Mouse (Mus musculus): Measurements from ENCODE around the gene Sik3.
"Not testable (repeated sequence)": the region's sequence is repeated elsewhere in the genome, so short reads cannot be mapped to it uniquely, and the experiment has no call there.

The Sik3 gene

DNA sequence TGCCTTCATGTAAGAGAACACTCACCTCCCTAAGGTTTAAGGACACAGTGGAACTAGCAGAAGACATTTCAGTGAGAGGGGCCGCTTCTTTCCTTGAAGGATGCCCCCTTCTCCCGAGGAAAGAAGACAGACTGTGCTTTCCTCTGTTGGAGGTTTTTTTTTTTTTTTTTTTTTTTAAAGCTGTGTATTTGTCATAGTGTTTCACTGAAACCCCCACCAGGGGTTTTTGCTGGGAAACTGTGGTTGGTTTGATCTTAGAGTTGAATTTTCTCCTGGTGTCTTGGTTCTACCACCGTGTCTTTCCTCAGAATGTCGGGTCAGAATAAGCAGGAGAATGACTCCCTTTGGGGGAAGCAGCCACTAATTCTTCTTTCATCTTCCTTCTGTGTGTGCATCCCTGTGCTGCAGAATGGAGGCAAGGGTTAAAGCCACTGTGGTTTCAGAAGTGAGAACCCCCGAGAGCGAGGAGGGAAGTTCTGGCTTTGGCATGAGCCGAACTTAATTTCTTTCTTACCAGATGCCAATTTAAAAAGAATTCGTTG lies 106.3 kb downstream of the Sik3 start:
- no peak for DNase-seq

DNA sequence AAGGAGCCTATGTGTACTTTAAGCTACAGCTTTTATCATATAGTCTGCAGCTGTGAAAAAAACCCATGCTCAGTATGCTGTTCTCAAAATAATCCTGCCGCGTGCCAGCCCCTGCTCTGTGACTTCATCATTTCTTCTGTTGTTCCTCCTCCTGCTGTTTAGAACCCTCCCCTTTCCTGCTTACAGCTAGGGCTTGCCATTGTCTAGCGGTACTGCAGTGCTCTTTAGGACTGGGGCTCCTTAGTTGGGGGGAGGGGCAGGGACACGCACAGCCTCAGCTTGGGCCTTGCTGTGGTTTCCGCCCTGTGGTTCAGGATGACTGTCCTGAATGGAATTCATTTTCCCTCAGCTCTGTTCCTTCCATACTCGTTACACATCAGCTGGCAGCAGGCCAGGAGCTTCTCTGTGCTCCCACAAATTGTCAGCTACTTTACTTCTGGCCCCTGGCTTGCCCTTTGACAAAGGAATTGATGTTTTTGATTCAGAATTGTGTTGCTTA lies 107.4 kb downstream of the Sik3 start:
- peak; percentile 65 to 78 for DNase-seq

DNA sequence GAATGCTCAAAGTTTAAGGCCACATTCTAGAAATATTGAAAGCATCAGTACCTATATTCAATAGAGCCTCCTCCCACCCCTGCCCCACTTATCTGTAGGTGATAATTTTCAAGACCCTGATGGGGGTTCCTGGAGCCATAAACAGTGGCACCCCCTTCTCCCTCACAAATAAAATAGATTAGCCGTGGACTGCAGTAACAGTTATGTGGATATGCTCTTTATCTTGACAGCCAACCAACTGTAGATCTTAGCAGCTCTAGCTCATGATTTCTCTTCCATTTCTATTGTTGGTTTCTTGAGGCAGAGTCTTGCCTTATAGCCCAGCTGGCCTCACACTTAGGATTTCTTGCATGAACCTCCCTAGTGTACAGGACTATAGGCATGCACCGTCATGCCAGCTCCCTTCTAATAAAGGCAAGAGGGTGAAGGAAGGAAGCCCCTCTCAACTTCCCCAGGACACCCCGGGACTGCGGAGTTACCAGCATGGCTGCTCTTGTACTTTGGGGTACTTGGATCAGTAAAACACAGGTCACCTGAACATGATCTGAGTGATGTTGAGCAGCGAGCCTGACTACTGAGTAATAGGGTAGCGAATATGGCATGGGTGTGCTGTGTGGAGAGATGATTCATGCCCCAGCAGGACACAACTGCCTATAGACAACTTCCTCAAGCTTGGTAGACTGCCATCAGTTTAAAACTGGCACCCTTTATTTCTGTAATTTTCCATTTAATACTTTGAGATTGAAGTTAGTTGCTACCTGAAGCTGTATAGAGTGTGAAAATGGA lies 108.0 kb downstream of the Sik3 start:
- peak in 1 of 2 experiments; percentile 38 for DNase-seq

DNA sequence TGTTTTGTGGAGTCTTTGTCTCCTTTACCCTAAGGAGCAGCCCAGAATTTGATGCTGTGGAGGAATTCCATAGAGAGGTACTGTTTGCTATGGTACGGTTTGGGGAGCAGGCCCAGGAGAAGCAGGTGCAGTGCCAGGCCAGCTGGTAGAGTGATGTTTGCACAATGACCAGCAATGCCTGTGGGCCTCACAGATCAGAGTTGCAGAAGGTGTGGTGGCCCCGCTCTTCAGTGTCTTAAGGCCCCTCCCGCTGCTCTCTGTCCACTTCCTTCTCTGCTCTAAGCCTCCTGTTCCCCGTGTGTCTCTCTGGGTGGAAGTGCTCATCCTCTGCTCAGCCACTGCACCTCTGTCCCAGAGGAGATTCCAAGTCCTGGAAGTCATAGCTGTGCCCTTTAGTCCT lies 108.9 kb downstream of the Sik3 start:
- no peak for DNase-seq

DNA sequence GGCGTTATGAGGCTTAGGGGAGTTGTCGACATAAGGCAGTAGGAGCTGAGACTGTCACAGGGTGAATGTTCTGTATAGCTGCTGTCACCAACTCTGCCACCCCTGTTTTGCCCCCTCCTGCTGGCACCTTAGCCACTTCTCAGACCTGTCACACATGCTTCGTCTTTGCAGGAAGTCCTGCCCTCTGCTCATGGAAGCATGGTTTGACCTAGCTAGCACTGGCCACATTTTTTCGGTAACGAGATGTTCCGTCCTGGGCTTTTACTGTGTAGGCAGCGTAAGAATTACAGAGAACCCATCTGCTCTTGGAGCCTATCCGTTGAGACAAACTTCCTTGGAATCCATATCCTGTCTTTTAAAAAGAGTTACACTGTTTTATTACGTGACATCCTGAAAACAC lies 110.1 kb downstream of the Sik3 start:
- DNase-seq: no peak

DNA sequence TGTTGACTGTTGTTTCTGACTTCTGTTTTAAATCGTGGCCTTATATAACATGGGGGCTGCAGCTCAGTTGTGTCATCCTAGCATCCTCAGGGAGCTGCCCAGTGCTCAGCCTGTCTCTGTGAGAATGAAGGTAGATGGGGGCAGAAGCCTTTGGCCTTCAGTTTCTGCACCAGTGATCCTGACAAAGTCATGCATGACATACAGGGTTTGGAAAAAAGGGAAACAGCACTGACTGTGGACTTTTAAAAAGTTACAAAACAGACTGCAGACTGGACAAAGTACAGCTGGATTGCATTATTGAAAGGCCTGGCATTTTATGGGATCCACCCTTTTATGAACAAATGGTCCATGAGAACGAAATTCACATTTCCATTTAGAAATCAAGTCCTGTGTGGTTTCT lies 113.7 kb downstream of the Sik3 start:
- DNase-seq: no peak

DNA sequence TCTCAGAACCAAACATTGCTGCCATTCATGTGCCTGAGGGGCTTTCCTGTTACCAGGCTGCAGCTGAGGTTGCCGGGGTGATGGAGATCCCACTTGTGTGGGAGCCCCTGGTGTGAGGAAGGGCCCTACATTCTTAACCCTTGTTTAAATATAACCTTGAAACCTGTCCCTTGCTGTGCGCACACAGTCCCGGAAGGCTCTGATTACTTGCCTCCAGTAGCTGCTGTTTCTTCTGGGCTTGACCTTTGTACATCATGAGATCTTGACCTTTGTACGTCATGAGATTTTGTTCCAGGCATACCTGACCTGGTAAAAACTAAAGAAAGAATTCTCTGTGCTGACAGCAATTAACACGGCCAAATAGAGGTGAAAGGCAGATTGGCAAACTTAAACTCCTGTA lies 114.7 kb downstream of the Sik3 start:
- no peak for DNase-seq

DNA sequence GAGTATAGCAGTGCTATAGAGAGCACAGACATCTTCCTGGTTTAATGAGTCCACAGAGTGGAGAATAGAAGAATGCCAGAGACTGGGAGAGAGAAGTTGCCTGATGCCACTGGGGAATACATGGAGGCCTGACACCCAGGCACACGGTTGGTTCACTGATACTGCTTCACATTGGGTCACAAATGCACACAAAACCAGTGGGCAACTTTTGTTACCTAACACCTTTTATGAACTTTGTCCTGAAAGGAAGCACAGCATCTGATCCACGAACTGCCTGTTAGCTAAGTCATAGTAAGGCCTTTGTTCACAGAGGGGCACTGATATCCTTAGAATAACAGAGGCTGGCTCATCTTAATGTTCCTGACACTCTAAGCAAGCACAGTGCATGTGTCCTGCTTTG lies 116.6 kb downstream of the Sik3 start:
- no peak for DNase-seq

DNA sequence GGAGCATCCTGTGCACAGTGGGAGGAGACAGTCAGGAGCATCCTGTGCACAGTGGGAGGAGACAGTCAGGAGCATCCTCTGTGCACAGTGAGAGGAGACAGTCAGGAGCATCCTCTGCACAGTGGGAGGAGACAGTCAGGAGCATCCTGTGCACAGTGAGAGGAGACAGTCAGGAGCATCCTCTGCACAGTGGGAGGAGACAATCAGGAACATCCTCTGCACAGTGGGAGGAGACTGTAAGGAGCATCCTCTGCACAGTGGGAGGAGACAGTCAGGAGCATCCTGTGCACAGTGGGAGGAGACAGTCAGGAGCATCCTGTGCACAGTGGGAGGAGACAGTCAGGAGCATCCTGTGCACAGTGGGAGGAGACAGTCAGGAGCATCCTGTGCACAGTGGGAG lies 120.2 kb downstream of the Sik3 start:
- DNase-seq: not testable (repeated sequence)

DNA sequence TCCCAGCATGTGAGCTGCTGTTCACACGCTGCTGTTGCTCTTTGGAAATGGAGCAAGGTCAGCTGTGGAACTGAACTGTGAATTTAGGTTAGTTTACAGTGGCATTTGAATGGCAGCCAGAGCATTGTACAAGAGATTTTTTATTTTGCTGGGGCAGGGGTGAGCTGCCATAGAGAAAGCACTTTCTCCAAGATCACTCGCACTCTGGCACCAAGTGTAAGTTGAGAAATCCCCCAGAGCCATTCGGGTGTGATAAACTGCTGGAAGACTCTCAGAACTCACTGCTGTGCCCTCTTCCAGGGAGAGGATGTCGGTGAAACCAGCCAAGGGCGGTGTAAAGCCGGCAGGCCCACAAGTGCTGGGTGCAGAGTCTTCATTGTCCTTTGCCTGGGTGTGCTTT lies 126.2 kb downstream of the Sik3 start:
- no peak for DNase-seq

DNA sequence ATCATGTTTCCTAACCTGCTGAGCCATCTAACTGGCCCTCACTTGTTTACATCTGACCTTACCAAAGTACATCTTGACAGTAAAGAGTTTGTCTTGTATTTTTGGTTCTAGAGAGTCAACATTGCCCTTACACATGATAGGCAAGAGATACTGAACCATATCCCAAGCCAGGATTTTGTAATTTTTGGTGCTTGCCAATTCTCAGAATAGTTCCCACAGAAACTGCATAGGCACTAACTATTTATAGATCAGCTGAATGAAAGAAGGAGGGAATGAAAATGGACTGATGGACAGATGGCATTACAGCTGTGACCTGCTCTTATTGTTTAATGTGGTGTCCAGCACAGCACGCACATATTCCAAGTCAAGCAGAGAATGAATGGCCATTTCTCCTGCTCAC lies 128.2 kb downstream of the Sik3 start:
- DNase-seq: no peak

DNA sequence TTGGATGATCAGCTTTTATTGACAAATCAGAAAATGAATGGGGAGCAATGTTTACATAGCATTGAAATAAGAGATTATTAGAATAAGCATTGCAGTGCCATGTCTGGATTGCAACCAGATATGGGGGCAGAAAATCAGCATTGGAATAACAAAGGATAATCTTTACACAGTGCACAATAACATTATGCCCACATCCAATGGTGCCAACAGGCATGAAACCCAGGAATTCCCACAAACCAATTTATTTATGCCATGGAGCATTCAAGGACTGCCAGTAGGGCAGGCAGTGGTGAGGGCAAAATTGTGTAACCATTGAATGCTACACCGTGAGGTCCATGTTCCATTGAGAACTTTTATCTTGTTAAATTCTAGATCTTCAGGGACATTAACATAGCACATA lies 129.4 kb downstream of the Sik3 start:
- DNase-seq: no peak

DNA sequence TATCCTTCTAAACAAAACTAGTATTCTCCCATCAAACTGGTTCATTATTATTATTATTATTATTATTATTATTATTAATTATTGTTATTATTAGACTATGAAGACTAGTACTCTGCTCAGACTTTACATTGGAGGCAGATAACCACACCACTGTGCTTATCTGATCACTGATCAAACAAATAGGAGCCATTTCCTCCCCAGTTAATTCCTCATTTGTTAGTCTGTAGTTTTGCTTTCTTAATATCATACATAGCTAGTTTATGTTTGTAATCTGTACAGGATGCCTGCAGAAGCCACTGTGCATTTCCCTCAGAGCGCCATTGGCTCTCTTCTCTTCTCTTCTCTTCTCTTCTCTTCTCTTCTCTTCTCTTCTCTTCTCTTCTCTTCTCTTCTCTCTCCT lies 129.9 kb downstream of the Sik3 start:
- DNase-seq: no peak

DNA sequence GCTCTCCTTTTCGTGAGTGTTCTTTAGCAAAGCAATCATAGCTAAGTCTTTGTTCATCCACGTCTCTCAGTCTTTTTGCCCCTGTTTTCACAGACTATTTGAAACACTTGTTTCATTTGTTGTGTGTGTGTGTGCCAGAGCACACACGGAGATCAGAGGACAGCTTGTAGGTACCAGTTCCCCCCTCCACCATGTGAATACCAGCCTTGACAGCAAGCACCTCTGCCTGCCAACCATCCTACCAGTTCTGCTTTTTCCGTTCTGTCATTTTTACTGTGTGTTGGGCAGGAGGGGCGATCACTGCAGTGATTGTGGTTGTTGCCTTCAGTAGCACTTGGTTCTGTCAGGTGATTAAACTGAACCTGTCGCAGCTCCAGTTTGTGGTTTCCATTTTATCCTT lies 132.4 kb downstream of the Sik3 start:
- DNase-seq: no peak

DNA sequence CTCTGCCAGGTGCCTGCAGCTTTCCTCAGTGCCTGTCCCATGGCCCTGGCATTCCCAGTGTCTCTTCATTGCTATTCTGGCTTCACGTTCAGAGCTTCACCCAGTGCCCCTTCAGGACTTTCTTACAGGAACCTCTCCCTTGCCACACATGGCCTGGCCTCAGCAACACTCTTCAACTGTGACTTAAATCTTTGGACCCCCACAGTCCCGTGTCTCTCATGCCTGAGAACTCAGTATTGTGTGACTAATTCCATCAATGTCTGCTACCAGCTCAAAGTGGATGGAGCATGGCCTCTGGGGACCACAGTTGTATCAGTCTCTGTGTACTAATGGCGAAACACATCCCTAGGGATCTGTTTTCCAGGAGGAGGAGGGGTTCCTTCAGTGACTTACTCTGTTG lies 133.8 kb downstream of the Sik3 start:
- DNase-seq: no peak

DNA sequence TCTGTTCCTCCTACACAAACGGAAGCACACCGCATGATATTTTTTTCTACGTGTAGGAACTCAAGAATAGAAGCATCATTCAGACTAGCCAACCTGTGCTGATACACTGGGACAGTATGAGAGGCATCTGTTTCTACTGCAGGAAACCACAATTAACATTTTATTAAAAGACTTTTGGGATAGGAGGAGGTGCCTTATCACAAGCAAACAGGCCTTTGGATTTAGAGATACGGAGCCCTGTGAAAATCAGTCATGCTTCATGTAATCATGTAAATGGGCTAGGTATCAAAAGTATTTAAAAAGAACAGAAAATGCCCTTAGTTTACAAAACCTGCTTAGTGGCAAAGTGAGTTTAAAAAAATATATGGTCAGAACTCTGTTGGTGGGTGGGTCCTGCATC lies 136.1 kb downstream of the Sik3 start:
- DNase-seq: no peak

DNA sequence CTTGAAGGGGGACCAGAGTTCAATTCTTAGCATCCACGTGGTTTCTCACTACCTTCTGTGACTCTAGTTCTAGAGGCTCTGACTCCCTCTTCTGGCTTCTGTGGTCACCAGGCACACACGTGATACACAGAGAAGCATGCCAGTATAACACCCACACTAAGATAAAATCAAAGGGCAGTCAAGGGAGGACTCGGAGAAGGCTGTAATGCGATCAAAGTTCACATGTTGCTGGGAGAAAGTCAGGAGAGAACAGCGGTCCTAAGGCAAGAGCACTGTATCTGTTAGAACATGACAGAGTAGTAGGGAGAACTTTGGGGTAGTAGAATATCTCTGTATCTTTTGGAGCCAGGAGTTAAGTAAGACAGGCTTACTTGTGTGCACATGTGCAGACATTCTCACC lies 136.8 kb downstream of the Sik3 start:
- no peak for DNase-seq

DNA sequence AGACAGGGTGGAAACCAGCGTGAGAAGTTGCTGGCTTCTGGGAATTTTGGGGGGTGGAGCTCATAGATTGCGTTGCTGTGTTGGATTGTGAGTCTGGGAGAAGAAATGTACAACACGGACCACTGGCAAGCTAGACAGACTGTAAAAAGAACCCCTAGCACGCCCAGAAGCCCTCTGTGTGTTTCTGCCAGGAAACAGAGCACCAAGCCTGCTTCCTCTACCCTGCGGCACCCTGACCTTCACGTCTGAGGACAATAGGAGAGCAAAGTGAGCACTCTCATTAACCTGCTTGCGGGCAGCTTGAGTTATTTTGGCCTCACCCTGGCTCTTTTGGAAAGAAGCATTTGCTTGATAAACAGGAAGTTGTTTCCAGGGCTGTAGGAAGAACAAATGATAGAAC lies 137.5 kb downstream of the Sik3 start:
- no peak for DNase-seq

DNA sequence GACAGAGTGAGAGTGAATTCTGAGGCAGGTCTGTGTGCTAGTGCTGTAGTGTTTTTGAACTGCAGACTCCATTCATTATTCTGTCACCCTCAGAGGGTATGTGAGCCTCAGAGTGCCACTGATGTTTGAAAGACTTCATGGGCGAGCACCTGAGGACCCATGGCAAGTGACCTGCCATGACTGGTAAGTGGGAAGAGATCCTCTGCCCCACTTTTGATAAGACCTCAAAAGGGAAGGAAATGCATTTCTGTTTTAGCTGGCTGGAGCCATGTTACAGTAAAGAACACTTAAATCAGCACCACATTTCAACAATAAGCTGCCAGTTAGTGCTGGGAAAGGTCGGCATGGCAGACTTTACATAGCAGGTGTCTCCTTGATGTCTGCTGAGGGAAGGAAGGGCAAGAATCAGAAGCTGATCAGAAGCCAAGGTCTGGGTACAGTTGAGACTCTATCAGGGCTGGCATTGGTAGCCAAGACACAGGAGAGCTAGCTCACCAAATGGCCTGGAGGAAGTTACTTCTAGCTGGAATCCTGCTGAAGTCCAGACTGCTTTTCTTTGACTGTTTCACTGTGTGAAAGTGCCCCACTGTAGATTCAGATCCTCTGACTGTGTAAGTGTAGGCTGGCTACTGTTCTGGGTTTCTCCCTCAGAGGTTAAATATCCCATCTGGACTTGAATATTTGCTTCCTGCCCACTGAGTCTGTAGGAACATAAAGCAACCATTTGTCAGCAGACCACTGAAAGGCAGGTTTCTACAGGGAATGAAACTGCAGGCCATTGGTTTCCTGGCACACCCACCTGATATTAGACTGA lies 138.5 kb downstream of the Sik3 start:
- DNase-seq: peak in 1 of 2 experiments; percentile 29

DNA sequence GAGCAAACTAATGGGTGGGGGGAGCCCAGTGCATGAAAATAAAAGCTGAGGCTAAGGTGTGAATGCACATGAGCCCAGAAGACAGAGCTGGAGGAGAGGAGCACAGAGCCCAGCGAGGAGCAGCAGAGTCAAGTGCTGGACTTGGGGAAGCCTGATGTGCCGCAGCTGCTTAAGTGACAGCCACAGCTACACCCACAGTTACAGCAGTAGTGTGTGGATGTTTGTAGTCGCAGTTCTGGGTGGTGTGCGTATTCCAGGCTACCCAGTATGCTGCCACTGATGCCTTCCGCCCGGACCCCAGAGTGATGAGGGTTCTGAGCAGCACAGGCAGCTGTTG lies 139.1 kb downstream of the Sik3 start:
- no peak for DNase-seq

DNA sequence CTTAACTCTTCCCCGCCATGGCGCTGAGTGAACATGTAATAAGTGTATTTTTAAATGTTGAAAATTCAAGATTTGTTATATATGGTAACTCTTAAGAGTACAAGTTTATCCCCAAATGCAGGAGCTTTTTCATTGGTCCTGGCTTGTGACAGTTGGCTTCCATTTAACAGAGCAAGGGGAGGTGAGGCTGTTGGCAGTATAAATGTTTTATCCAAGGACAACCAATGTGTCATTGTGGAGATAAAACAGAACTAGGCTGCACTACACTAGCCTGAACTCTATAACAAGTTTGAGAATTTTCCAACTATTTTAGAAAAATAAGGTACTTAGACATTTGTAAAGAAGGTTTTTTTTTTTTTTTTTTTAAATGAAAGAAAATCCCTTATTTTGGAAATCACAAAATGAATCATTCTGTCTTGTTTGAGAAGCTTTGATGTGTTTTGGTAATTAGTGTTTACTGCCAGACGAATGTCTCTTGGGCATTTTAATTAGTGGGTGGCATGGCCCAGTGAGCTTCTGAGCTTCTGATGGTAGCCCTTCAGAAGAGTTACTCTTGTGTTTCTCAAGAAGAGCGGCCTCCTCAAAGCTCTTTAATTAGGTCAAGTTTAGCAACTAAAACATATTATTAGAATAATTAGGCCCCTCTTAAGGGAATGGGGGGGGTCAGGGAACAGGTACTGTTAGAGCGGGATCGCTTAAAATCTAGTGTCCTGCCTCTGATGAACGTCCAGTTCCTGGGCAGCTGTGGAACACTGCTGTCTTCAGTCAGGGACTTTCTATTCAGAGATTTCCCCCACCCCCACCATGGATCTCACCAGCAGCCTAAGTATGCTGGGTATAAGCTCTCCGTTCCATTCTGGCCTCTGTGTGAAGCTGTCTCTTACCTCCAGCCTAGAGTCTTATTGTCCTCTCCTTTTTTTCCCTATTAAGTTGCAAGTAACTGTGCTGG lies 139.7 kb downstream of the Sik3 start:
- DNase-seq: no peak

DNA sequence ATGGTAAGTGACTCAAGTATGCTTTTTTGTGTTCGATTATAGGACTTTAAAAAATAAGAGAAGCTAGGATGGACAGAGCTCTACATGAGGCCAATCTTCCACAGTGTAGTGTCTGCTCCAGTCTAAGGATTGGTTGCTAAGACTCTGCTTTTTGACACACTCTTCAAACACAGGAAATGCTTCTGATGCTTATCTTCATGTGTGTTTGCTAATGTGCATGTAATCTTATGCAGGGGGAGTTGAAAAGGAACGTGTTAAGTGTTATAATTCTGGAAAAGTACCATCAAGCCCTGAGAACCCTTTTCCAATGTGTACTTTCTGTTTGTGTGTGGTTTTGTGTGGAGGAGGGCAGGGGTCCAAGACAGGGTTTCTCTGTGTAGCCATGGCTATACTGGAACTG lies 141.8 kb downstream of the Sik3 start:
- DNase-seq: no peak

DNA sequence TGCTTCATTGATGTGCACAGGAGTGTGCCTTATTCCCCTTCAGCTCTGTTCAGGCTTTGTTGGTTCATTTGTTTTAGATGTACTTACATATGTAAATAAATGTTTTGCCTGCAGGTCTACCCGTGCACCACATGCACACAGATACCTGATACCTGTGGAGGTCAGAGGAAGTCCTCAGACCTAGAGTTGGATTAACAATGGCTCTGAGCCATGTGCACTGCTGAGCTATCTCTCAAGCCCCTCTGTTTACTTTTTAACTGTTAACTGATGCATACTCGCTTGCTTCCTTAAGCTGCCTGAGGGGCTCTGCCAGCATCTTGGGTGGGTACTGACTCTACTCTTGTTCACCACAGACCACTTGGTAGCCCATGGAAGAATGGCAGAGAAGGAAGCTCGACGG lies 142.4 kb downstream of the Sik3 start:
- DNase-seq: no peak

Data from cerebellum, postnatal 25 days (tissue).